Mouse (Mus musculus) ES-E14 (cell line): ENCODE results near the gene Prex1.

ENCODE experiments used
- ZC3H11A ChIP-seq: IDR thresholded peaks from 2 replicates; pipeline ENCODE4 v1.6.1; 2012; ENCODE audit warnings: low read depth, mild to moderate bottlenecking, inconsistent platforms, low read length, borderline replicate concordance
- ZNF384 ChIP-seq: IDR thresholded peaks from 2 replicates; pipeline ENCODE4 v1.6.1; 2012; ENCODE audit warnings: low read depth, low read length, inconsistent platforms

- TF ChIP-seq ZC3H11A (no peak), ZNF384 (no peak)
Observed at GRCm38 (mm10) chr2:166702113-166702445, 11.6 kb downstream of the Prex1 start.
